Mouse (Mus musculus) spleen, postnatal 4 days (tissue): ENCODE measurements around the gene Ntf5.
"Not testable (repeated sequence)": the region's sequence is repeated elsewhere in the genome, so short reads cannot be mapped to it uniquely, and the experiment has no call there.

Source experiments
- DNase-seq, 2 experiments: peaks; one replicate each; pipeline ENCODE4 v3.0.0; 2022; ENCODE audit warnings: low spot score in 2 of 2

Ntf5 gene

DNA sequence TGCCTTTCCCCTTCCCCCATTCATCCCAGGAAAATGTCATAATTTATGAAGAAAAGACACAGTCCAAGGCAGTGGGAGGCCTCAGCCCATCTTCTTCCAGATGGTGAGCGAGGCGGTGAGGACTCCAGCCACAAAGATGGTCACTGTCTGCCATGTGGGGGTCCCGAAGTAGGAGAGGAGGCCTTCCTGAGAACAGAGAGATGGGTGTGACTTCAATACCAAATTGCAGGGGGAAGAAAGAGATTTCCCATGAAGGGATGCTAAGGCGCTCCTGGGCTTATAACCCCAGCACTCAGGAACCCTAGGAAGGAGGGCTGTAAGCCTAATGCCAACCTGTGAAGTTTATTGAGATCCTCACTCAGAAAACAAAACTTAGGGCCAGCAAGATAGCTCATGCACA is 48.3 kb downstream of the Ntf5 start:
- DNase-seq = peak in 1 of 2 experiments; percentile 54

DNA sequence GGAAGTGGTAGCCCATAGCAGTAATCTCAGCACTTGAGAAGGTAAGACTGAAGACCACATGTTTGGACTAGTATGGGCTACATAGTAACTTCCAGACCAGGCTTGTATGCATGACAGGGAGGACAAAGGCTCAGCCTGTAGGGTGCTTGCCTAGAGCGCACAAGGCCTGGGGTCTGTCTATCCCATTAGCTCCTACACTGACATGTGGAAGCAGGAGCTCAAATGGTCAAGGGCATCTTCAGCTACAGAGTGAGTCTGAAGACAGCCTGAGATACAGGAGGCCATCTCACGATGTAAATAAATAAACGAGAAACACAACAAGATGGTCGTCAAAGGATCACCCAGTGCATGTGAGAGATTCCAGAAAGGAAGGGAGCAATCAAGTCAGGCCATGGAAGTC is 48.8 kb downstream of the Ntf5 start:
- peak in 1 of 2 experiments; percentile 48 for DNase-seq

GRCm38 (mm10) chr7:45462868-45463267 is 49.4 kb downstream of the Ntf5 start:
- DNase-seq = not testable (repeated sequence)

- DNase-seq = no peak
Measured at GRCm38 (mm10) chr7:45463987-45464778, 50.7 kb downstream of the Ntf5 start.

DNA sequence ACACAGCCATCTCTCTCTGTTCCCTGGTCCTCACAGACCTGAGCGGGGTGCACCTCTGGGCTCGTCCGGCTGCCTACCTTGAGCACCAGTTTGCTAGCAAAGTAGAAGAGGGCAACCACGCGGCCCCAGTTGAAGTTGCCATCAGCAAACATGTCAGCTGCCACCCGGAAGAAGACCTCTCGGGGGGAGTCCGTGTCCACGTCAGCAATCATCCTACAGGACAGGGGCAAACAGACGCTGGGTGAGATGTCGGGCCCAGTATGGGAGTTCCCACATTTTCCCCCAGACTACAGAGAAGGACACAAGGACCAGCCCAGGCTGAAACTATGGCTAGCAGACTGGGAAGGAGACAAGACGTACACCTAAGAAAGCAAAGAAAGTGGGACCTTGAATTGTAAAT is 51.6 kb downstream of the Ntf5 start:
- DNase-seq = no peak

- DNase-seq = no peak
Measured at GRCm38 (mm10) chr7:45465549-45465948, 52.1 kb downstream of the Ntf5 start.

- peak; percentile 93 to 96 for DNase-seq
Measured at GRCm38 (mm10) chr7:45466283-45467089, 53.0 kb downstream of the Ntf5 start, which contains the start of gene Bax. TSS of gene Bax (minus strand) at chr7:45466898.
